Mouse (Mus musculus): Measurements from ENCODE around the gene Gba. TPM values are rescaled to one million over a fixed set of nuclear protein-coding genes. Genes with fewer than 3 reads are reported as not detected.
A peak's percentile ranks its signal among the peaks of the same experiment; 100 is the strongest.

The Gba gene
- total and polyA plus RNA-seq, 3 experiments, result 49.1 to 55.0 TPM; not detected in 1

- TF ChIP-seq MAFK (IDR thresholded peaks at IDR 0.05; ENCODE audit: borderline replicate concordance, low read depth, low read length) (no peak), BHLHE40 (IDR thresholded peaks at IDR 0.05; ENCODE audit: borderline replicate concordance, low read depth, low read length) (peak; percentile 69; the same call in 1 of the 2 replicates)
These were observed 48.7 kb downstream of the Gba start (continued) for GRCm38 (mm10) chr3:89251365-89251895.

- Histone ChIP-seq H3K4me1 (ENCODE audit: control insufficient read depth in 1 of 2, insufficient read depth in 2 of 2, low read length in 2 of 2) (peaks cover 5 to 23% of the 10 kb centered on the region in 2 experiments; a peak in 3 of 4 replicates), H3K27ac (ENCODE audit: control insufficient read depth, low read depth, low read length) (no peak overlapping the region), H3K9me3 (replicated peaks; ENCODE audit: insufficient read depth, low read length) (no peaks in the 10 kb centered on the region), H3K9ac (ENCODE audit: control insufficient read depth, low read depth, low read length, poor library complexity, severe bottlenecking) (no peak overlapping the region), H3K27me3 (ENCODE audit: control insufficient read depth in 1 of 2, insufficient read depth in 2 of 2, low read length in 2 of 2) (peaks cover 29% of the 10 kb centered on the region in 2 experiments), H3K4me3 (ENCODE audit: control insufficient read depth in 1 of 2, insufficient read depth in 1 of 2, low read depth in 2 of 2, low read length in 2 of 2) (no peak overlapping the region), H3K36me3 (ENCODE audit: control insufficient read depth in 1 of 2, insufficient read depth in 2 of 2, low read length in 2 of 2) (peaks cover 0 to 20% of the 10 kb centered on the region in 2 experiments; a peak in 2 of 4 replicates), H3K79me2 (ENCODE audit: control insufficient read depth, insufficient read depth, low read length, poor library complexity) (no peaks in the 10 kb centered on the region)
- DNase-seq (ENCODE audit: low read depth, low spot score), result peak; percentile 74
- TF ChIP-seq E2F4 (IDR thresholded peaks at IDR 0.05; ENCODE audit: borderline replicate concordance, low read depth, low read length), result no peak
- peak; percentile 24; the same call in 1 of the 2 replicates for TF ChIP-seq TCF12 (IDR thresholded peaks at IDR 0.05; ENCODE audit: low read depth, low read length)
- no peak for TF ChIP-seq ZNF384 (IDR thresholded peaks at IDR 0.05; ENCODE audit: low read depth, low read length)
- TF ChIP-seq POLR2AphosphoS2 (IDR thresholded peaks at IDR 0.05; ENCODE audit: low read length), result no peak
- TF ChIP-seq MAX (IDR thresholded peaks at IDR 0.05; ENCODE audit: low read length), result no peak
- TF ChIP-seq NELFE (IDR thresholded peaks at IDR 0.05; ENCODE audit: low read depth, low read length), result no peak
- TF ChIP-seq EP300 (IDR thresholded peaks at IDR 0.05; ENCODE audit: low read depth in 1 of 2, low read length in 2 of 2), result peak in 1 of 2 experiments; percentile 36; a peak in 1 of 4 replicates
- TF ChIP-seq RCOR1 (IDR thresholded peaks at IDR 0.05; ENCODE audit: low read depth, low read length), result peak; percentile 88
- no peak for TF ChIP-seq ELF1 (IDR thresholded peaks at IDR 0.05; ENCODE audit: low read depth, low read length)
- no peak for TF ChIP-seq TBP (IDR thresholded peaks at IDR 0.05; ENCODE audit: low read depth, low read length)
- no peak for TF ChIP-seq MXI1 (IDR thresholded peaks at IDR 0.05; ENCODE audit: low read depth, low read length)
- TF ChIP-seq UBTF (IDR thresholded peaks at IDR 0.05; ENCODE audit: borderline replicate concordance, insufficient read depth, low read depth, low read length), result no peak
- no peak for TF ChIP-seq USF1 (IDR thresholded peaks at IDR 0.05; ENCODE audit: low read depth, low read length)
- TF ChIP-seq MYC (IDR thresholded peaks at IDR 0.05; ENCODE audit: low read depth, low read length), result 0 out of 2 replicates have a peak, but pooled peaks have one; percentile 51
- TF ChIP-seq ZMIZ1 (IDR thresholded peaks at IDR 0.05; ENCODE audit: low read depth, low read length), result no peak
- no peak for TF ChIP-seq POLR2AphosphoS5 (IDR thresholded peaks at IDR 0.05; ENCODE audit: borderline replicate concordance, low read depth, low read length)
- TF ChIP-seq ZC3H11A (IDR thresholded peaks at IDR 0.05; ENCODE audit: low read depth, low read length), result no peak
- no peak for TF ChIP-seq KAT2A (conservative IDR thresholded peaks at IDR 0.05; ENCODE audit: low read depth, low read length)
- TF ChIP-seq NRF1 (IDR thresholded peaks at IDR 0.05; ENCODE audit: insufficient read depth, low read depth, low read length, poor library complexity, severe bottlenecking), result no peak
- no peak for TF ChIP-seq CTCF (IDR thresholded peaks at IDR 0.05 in 2 of 3, conservative IDR thresholded peaks at IDR 0.05 in 1 of 3; ENCODE audit: control insufficient read depth in 1 of 3, insufficient read depth in 1 of 3, low read depth in 2 of 3, low read length in 3 of 3, poor library complexity in 1 of 3, severe bottlenecking in 1 of 3)
- no peak for TF ChIP-seq JUND (IDR thresholded peaks at IDR 0.05; ENCODE audit: low read depth, low read length)
- TF ChIP-seq MEF2A (IDR thresholded peaks at IDR 0.05; ENCODE audit: extremely low read depth, insufficient replicate concordance, low read depth, low read length, poor library complexity, severe bottlenecking), result no peak
- TF ChIP-seq CHD1 (IDR thresholded peaks at IDR 0.05; ENCODE audit: low read depth, low read length), result no peak
- TF ChIP-seq BHLHE40 (IDR thresholded peaks at IDR 0.05; ENCODE audit: borderline replicate concordance, low read depth, low read length), result no peak
- TF ChIP-seq USF2 (IDR thresholded peaks at IDR 0.05; ENCODE audit: borderline replicate concordance in 1 of 2, insufficient read depth in 1 of 2, low read depth in 1 of 2, low read length in 2 of 2), result no peak
- TF ChIP-seq TAL1 (IDR thresholded peaks at IDR 0.05; ENCODE audit: low read length), result peak; percentile 40; the same call in 1 of the 2 replicates
- no peak for TF ChIP-seq SMC3 (IDR thresholded peaks at IDR 0.05; ENCODE audit: low read depth, low read length)
- peak; percentile 27; the same call in 1 of the 2 replicates for TF ChIP-seq GATA1 (IDR thresholded peaks at IDR 0.05; ENCODE audit: low read depth, low read length)
- TF ChIP-seq ZKSCAN1 (IDR thresholded peaks at IDR 0.05; ENCODE audit: low read depth, low read length), result no peak
These were observed 52.3 kb downstream of the Gba start for GRCm38 (mm10) chr3:89254994-89255393.
